Mouse (Mus musculus) heart, adult 18-20 months (tissue): ENCODE measurements around the gene Scnn1g. TPM values are rescaled to one million over a fixed set of nuclear protein-coding genes. Genes with fewer than 3 reads are reported as not detected.

Experiments
- DNase-seq, 2 experiments: peaks; one replicate each; pipeline ENCODE4 v3.0.0; 2021 to 2022; ENCODE audit warnings: mixed read lengths in 1 of 2
- long read RNA-seq, 2 experiments: library from polyadenylated mRNA; stranded (forward); transcript quantifications; one replicate each; pipeline ENCODE4 v2.0.0; 2021
- total RNA-seq, 2 experiments: library from RNA; stranded (reverse); gene quantifications; 2 replicates each; pipeline ENCODE4 v1.2.3; 2021

Gene Scnn1g
- total RNA-seq: not detected
- long read RNA-seq, experiment 1: 0 reads
- long read RNA-seq, experiment 2: 0 reads

DNA sequence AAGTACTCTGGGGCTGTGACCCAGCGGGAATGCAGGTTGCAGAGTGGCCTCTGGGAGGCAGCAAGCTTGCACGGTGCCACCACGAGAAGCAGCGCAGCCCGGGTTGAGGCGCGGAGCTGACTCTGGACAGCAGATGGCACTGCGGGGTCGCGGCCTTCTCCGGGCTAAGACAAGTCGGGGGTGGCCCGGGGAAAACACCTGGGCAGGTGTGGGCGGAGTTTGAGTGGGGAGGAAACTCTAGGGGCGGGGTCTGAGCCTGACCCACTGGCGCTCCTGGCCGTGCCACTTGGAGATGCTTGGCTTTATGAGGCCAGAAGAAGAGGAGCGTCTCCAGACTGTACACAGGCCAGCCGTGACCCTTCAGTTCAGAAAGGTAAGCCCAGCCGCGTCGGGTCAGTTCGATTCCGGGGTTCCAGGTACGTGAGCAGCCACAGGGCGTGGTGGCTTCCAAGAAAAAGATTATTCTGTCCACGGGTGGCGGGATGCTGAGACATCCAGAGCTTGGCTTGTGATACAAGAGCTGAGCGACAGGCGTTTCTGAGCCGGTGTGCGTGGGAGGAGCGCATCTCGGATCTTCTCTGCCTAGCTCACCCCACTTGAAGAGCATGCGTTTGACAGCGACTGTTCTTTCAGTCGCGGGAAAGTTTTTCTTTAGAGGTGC lies at the start of gene Scnn1g:
Gene Scnn1g, plus strand, starts transcription at position 309 of the 661 bp plus-strand sequence.
- peak; percentile 62 to 79 for DNase-seq

- DNase-seq: no peak
These were observed 48.9 kb upstream of the Scnn1g start for GRCm38 (mm10) chr7:121685140-121685984.

DNA sequence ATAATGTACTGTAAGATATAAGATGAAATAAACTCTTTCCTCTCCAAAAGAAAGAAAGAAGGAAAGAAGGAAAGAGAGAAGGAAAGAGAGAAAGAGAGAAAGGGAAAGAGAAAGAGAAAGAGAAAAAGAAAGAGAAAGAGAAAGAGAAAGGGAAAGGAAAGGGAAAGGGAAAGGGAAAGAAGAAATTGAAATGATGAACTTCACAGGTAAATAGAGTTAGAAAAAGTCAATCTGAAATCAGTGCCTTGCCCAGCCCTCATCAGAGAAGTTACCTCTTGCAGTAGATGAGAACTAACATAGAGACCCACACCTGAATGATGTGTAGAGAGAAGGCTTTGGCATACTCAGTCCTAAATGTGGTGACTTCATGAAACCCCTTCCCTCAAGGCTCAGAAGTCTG lies 44.9 kb upstream of the Scnn1g start:
- no peak for DNase-seq

DNA sequence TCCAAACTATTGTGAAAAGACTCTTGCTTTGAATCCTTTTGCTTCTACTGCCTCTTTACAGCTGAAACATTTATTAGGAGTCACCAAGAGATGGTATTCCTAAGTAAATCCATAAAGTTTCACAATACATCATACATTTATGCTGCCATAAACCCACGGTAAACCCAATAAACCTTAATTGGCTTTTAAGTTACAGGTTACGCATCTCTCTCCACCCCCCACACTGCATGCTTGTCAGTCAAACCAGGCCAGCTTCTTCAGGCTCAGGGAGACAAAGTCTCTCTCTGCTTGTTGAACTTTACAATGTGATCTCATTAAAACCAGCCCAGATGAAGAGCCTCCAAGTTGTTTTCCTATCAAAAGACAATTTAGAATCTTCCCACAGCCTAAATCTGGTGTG lies 42.5 kb upstream of the Scnn1g start:
- DNase-seq: no peak

- DNase-seq: no peak
These were observed 37.1 kb upstream of the Scnn1g start for GRCm38 (mm10) chr7:121697170-121697569.

- no peak for DNase-seq
These were observed 36.7 kb upstream of the Scnn1g start for GRCm38 (mm10) chr7:121697574-121697973.

DNA sequence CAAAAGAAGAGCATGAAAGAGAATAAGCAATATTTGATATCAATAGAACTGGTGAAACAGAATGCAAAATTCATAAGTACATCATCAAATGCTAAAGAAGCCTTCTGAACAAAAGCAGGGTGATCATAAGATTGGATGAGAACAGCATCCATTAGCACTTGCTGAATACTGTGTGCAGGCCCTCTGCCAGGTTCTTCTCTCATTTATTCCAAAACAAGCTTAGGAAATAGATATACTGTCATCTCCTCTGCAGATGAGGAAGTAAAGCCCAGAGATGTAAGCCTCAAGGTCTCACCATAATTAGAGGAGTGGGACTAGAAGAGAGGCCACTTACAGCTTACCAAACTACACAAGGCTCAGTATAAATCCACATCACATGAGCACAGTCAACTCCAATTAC lies 35.1 kb upstream of the Scnn1g start:
- DNase-seq: no peak

DNA sequence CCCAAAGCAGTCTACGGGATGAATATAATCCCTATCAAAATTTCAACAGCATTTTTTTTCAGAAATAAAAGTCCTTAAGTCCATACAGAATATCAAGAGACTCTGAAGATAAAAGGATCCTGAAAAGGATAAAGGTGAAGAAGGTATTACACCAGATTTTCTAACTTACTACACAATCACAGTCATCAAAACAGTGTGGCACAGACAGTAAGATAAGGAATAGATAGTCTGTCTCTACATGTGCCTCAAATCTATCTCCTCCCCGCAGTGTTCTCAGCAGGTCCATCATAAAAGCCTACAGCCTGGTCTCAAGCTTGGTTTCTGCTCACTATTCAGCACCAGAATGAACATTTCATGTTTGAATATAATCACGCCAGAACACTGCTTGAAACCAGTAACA lies 33.8 kb upstream of the Scnn1g start:
- no peak for DNase-seq

GRCm38 (mm10) chr7:121701983-121702382 lies 32.3 kb upstream of the Scnn1g start:
- DNase-seq: no peak

- DNase-seq: no peak
These were observed 29.2 kb upstream of the Scnn1g start for GRCm38 (mm10) chr7:121705051-121705450.

- peak; percentile 59 to 66 for DNase-seq
These were observed 27.7 kb upstream of the Scnn1g start for GRCm38 (mm10) chr7:121706411-121707072.

DNA sequence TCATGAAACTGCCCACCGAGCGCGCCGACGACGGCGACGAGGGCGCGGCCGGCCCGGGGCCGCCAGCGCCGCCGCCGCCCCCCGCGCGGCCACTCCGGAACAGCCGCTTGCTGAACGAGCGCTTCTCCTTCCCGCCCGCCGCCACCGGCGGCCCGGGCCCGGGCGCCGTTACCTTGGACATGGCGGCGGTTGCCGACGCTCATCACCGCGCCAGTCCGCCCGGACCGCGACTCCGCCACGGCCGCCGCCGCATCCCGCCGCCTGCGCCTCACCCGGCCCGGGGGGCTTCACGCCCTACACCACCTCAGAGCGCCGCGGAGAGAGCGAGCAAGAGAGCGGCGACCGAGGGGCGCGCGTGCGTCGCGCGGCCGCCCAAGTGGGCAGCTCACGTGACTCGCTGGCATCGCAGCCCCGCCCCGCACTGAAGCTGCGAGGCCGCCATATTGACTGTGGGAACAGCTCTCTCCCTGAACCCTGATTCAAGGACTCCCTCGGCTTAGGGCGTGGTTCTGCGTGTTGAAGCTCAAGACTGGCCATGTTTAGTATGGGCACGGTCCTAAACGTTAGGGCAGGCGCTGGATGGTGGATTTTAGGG lies 27.1 kb upstream of the Scnn1g start, which contains the start of gene Usp31:
Gene Usp31, minus strand, starts transcription at position 181 of the 595 bp plus-strand sequence.
- DNase-seq: peak; percentile 97

DNA sequence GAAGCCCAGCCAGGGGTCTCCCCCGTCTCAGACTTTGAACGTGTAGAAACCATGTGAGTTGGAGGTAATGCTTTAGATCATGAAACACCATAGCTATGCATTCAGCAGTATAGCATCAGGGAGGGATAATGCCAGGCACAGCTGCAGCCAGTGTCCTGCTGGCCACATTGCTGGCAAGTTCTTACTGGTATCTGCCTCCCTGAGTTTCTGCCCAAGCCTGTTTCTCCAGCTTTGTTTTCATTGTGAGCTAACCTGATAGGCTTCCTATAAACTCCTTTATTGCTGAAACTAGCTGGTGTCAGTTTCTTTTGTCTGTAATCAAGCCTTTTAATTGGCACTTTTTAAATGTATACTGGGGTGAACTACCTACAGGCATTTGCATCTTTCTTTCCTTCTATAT lies 23.1 kb upstream of the Scnn1g start:
- DNase-seq: no peak

GRCm38 (mm10) chr7:121717031-121717430 lies 17.2 kb upstream of the Scnn1g start:
- DNase-seq: no peak

GRCm38 (mm10) chr7:121730225-121730624 lies 4.1 kb upstream of the Scnn1g start:
- DNase-seq: peak; percentile 2 to 48

DNA sequence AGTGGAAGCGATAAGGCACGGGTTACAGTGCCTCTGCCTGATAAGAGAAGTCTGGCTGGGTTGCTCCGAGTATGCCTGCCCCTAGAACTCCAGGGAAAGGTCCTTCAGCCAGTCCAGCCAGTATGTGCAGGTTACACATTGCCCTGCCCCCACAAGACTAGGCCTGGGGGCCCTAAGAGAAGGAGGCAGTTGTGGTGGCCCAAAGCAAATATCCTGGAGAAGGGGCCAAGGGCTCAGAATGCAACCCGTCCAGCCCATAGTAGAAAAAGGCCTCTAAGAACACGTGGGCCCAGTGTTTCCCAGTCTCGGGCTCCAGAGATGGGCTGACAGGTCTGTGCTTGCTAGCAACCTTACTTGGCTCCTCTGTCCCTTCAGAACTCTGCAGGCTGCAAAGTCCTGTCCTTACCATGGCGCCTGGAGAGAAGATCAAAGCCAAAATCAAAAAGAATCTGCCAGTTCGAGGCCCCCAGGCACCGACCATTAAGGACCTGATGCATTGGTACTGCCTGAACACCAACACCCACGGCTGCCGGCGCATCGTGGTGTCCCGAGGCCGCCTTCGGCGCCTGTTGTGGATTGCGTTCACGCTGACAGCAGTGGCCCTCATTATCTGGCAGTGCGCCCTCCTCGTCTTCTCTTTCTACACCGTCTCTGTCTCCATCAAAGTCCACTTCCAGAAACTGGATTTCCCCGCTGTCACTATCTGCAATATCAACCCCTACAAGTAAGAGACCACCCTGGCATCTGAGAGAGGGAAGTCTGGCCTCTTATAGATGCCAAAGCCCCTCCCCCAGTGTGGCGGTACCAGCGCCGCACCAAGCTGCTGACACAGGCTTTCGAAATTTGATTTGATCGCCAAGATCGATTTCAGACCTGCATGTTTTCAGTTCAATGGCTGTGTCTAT lies 3.5 kb downstream of the Scnn1g start:
- no peak for DNase-seq

GRCm38 (mm10) chr7:121750244-121750643 lies 16.0 kb downstream of the Scnn1g start:
- DNase-seq: no peak

DNA sequence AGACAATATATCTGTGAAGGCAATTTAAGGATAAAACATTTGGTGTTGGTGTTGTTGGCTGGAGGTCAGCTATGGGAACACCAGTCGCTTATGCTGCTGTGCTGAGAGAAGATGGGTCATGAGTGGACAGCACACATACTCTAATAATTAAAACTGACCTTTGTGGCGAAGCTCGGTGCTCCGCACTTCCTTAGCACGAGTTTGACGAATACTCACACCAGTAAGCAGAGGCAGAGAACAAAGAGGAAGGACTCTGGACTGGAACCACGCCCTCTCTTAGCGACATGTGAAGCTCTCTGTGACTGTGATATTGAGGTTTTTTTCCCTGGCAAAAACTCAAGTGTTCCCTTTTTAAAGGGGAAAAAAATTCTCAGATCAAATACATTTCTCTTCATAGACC lies 20.5 kb downstream of the Scnn1g start:
- no peak for DNase-seq

DNA sequence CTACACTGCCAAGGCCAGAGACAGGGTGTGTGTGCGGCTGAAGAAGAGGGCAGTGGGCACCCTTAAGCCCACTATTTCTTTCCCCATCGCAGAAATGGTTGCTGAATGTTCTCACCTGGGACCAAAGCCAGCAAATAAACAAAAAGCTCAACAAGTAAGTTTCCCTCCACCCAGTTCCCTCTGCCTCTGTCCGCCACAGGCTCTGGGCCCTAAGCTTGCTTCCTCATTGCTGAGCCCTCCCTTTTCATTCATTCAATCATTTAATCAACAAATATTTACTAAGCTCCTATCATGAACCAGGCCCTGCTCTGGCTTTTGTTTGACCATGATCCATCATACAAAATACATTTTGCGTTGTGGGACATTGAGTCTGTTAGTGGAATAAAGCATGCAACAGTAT lies 29.0 kb downstream of the Scnn1g start:
- DNase-seq: no peak

- DNase-seq: peak; percentile 10 to 19
These were observed 33.6 kb downstream of the Scnn1g start for GRCm38 (mm10) chr7:121767900-121768299.

DNA sequence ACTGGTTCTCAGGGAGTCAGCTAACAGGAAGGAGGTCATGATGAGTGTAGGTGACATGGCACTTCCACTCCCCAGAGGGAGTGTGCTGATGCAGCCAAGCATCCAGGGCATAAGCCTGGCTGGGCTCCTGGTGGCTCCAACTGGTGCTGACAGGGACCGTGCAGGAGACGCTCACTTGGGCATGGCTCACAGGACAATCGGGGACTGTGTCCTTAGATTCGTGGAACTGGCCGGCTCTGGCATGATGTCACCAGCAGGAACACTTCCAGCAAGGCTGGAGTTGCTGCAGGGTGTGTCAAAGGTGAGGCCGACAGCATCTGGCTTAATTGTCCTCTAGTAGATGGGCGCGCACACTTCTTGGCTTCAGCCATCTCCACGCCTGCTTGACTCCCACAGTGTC lies 34.7 kb downstream of the Scnn1g start:
- peak; percentile 43 to 62 for DNase-seq
